Mouse (Mus musculus): ENCODE data around the gene Slc24a3.
A peak's percentile ranks its signal among the peaks of the same experiment; 100 is the strongest.

Slc24a3 gene

GRCm38 (mm10) chr2:145620709-145621108 lies 453.2 kb downstream of the Slc24a3 start:
- no peak for DNase-seq (ENCODE audit: low spot score in 2 of 2)

- no peak for DNase-seq (ENCODE audit: low spot score in 2 of 2)
Observed at GRCm38 (mm10) chr2:145621119-145621518, 453.6 kb downstream of the Slc24a3 start.

- DNase-seq (ENCODE audit: low spot score in 2 of 2): no peak
Observed at GRCm38 (mm10) chr2:145631123-145631798, 463.7 kb downstream of the Slc24a3 start.

- no peak for DNase-seq (ENCODE audit: low spot score in 2 of 2)
Observed at GRCm38 (mm10) chr2:145631799-145632174, 464.2 kb downstream of the Slc24a3 start.

- no peak for DNase-seq (ENCODE audit: low spot score in 2 of 2)
Observed at GRCm38 (mm10) chr2:145633811-145634210, 466.3 kb downstream of the Slc24a3 start.

- no peak for DNase-seq (ENCODE audit: low spot score in 2 of 2)
Observed at GRCm38 (mm10) chr2:145640255-145640984, 472.9 kb downstream of the Slc24a3 start.

GRCm38 (mm10) chr2:145655373-145655960 lies 487.9 kb downstream of the Slc24a3 start:
- no peak for DNase-seq (ENCODE audit: low spot score in 2 of 2)

- no peak for DNase-seq (ENCODE audit: low spot score in 2 of 2)
Observed at GRCm38 (mm10) chr2:145656121-145656520, 488.6 kb downstream of the Slc24a3 start.

- no peak for DNase-seq (ENCODE audit: low spot score in 2 of 2)
Observed at GRCm38 (mm10) chr2:145656716-145657115, 489.2 kb downstream of the Slc24a3 start.

- no peak for DNase-seq (ENCODE audit: low spot score in 2 of 2)
Observed at GRCm38 (mm10) chr2:145661242-145661641, 493.7 kb downstream of the Slc24a3 start.

- no peak for DNase-seq (ENCODE audit: low spot score in 2 of 2)
Observed at GRCm38 (mm10) chr2:145663899-145664298, 496.3 kb downstream of the Slc24a3 start.

- no peak for DNase-seq (ENCODE audit: low spot score in 2 of 2)
Observed at GRCm38 (mm10) chr2:145664311-145664710, 496.8 kb downstream of the Slc24a3 start.

GRCm38 (mm10) chr2:145668135-145668534 lies 500.6 kb downstream of the Slc24a3 start:
- no peak for DNase-seq (ENCODE audit: low spot score in 2 of 2)

GRCm38 (mm10) chr2:145670131-145670530 lies 502.6 kb downstream of the Slc24a3 start:
- DNase-seq (ENCODE audit: low spot score in 2 of 2): no peak

- no peak for DNase-seq (ENCODE audit: low spot score in 2 of 2)
Observed at GRCm38 (mm10) chr2:145674496-145675141, 507.1 kb downstream of the Slc24a3 start.

GRCm38 (mm10) chr2:145675142-145675755 lies 507.7 kb downstream of the Slc24a3 start, which contains the start of gene Rin2:
Gene Rin2, plus strand, starts transcription at chr2:145675215.
- peak; percentile 6 to 26 for DNase-seq (ENCODE audit: low spot score in 2 of 2)

GRCm38 (mm10) chr2:145675756-145676543 lies 508.4 kb downstream of the Slc24a3 start:
- peak in 1 of 2 experiments; percentile 28 for DNase-seq (ENCODE audit: low spot score in 2 of 2)

- DNase-seq (ENCODE audit: low spot score in 2 of 2): no peak
Observed at GRCm38 (mm10) chr2:145676544-145676925, 509.0 kb downstream of the Slc24a3 start.

GRCm38 (mm10) chr2:145676936-145677335 lies 509.4 kb downstream of the Slc24a3 start:
- DNase-seq (ENCODE audit: low spot score in 2 of 2): no peak

GRCm38 (mm10) chr2:145680141-145680540 lies 512.6 kb downstream of the Slc24a3 start:
- DNase-seq (ENCODE audit: low spot score in 2 of 2): no peak

GRCm38 (mm10) chr2:145680762-145681161 lies 513.2 kb downstream of the Slc24a3 start:
- DNase-seq (ENCODE audit: low spot score in 2 of 2): no peak

Measured in frontal cortex, postnatal 36 days (tissue).